Mouse (Mus musculus) embryo, embryonic 9.5 days (tissue): ENCODE measurements at regions not wholly inside any gene's neighbourhood (a gene's known extent, or its start where the extent isn't known, plus 50 kb on each side); places are given as distances from the start of the nearest gene placed in this dataset.

Experiments
- DNase-seq: peaks from one replicate; pipeline ENCODE4 v3.0.0-alpha.2; 2017; ENCODE audit errors: extremely low spot score

DNA sequence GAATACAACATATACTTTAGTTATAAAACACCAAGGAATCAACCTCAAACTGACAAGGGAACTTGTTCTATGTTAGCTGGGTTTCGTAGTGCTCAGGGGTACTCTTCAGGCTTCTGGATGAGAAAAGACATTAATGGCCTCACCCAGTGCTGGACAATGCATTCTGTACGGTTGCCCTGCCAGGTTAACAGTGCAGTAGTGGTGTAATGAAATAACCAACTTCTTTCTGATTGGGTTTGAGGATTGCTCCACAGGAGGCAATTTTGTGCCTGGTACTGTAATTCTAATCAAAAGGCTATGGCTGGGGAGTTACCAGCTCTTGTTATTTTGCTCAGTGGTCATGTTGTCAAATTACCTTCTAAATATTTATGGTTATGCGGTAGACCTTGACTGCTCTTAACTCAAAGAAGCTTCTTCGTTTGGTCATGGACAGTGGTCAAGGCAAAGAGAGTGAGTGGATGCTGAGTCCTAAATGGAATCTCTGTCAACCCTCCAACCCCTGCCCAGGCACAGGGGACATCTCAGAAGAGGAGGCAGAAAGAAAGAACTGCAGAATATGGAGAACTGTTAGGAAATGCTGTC lies 158.8 kb upstream of the B3gat2 start:
- no peak for DNase-seq

GRCm38 (mm10) chr1:23629366-23629765 lies 132.2 kb upstream of the B3gat2 start:
- no peak for DNase-seq

DNA sequence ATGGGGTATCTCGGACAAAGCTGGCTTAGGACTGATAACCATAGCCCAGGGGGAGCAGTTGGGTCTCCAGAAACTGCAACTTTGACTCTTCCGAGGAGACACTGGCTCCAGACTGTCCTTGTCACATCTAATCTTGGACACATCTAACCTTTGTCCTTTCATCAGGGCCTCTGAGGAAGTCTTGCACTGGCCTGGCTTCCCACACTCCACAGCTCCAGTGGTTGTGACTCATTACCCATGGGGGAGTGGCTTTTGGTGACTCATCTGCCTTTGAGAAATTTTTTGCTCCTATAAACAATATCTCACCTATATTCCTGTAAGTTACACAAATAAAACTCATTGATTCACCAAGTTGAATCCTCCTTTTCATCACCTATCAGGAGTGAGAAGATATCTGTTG lies 116.5 kb upstream of the B3gat2 start:
- no peak for DNase-seq

DNA sequence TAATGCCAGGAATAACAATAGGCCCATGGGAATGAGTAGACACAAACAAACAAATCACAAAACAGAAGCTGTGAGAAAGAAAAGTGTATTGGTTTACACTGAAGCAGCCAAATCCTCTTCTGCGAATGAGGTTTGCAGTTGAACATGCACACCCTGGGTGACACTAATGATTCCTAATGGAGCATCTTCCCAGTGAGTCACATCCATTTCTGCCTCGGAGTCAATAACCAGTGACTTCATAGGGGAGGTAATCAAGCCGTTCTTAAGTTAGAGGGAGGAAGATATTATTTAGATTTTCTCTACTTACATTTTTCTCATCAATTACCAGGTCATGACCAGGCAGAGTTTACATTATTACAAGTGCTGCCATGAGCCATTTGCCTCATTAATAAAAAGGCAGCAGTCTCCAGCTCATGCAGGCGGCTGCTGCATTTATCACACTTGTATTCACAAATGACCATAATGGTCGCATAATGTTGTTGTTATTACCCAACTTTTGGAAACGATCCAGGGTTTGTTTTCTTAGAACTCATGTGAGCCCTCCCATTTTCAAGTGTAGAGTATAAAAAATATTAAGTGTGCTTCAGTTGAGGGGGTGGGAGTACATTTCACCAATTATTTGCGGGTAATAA lies 112.6 kb upstream of the B3gat2 start:
- no peak for DNase-seq

GRCm38 (mm10) chr1:23649886-23650285 lies 111.7 kb upstream of the B3gat2 start:
- no peak for DNase-seq

DNA sequence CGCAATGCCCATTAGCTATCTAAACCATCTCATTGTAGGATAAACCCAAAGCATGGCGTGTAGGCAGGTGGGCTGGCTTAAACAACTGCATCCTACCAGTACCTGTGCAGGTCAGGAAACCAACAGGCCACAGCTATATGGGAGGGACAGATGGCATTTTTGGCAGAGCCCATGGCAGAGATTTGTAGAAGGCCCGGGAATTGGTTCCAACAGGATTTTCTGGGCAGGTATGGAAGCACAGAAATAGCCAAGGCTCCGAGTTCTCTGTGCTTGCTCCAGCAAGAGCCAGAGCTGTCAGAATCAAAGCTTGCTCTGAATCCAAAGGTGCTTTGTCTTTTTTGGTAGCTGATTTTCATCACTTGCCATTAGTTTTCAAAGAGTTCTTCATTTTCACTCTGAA lies 107.9 kb upstream of the B3gat2 start:
- no peak for DNase-seq

DNA sequence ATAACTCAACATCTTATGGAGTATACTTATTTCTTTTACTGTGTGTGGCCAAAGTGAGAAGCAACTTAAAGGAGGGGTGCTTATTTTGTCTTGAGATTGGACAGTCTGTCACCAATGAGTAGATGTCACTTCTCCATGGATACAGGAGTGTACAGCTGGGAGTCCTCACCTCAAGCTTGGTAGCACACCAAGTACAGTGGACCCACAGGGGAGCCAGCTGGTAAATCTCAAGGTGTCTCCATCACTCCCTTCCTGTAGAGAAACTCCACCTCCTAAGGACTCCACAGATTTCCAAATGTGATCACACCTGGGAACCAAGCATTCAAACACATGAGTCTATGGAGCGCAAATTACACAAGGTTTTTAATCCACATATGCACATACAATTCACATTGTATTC lies 105.8 kb upstream of the B3gat2 start:
- no peak for DNase-seq

DNA sequence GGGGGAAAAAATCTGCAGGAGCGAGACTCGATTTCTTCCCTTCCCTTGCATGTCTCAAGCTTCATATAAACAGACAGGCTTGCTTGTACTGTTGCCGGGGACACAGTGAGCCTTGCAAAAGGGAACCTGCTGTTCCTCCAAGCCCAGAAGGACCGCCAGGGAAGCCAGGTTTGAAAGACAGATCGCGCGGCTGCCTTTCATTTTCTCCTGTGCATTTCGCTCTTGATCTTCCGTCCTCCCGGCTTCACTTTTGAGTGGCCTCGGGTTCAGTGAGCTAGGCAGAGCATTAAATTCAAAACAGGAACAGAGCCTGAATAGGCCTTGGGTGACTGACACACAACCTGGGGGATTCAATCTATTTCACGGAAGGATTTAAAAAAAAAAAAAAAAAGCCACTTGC lies 105.3 kb upstream of the B3gat2 start:
- DNase-seq, result no peak

DNA sequence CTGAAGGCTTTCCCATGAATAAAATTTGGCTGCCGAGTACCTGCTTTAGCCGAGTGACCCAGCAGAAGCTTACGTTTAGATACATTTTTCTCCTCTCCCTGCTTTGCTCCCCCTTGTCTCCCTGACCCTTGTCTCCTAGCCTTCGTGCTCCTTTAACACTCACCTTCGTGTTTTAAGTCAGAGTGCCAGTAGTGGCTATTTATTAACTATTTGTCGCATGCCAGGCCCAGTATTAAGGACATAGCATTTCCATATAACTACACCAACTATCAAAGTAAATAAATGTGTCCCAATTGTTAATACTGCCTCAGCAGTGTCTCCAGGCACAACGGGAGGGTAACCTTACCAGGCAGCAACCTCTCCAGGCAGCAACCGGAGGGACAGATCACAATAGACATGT lies 104.8 kb upstream of the B3gat2 start:
- no peak for DNase-seq

- no peak for DNase-seq
These were observed 91.0 kb upstream of the B3gat2 start for GRCm38 (mm10) chr1:23670514-23670913.

GRCm38 (mm10) chr1:23674357-23674756 lies 87.2 kb upstream of the B3gat2 start:
- DNase-seq, result no peak

DNA sequence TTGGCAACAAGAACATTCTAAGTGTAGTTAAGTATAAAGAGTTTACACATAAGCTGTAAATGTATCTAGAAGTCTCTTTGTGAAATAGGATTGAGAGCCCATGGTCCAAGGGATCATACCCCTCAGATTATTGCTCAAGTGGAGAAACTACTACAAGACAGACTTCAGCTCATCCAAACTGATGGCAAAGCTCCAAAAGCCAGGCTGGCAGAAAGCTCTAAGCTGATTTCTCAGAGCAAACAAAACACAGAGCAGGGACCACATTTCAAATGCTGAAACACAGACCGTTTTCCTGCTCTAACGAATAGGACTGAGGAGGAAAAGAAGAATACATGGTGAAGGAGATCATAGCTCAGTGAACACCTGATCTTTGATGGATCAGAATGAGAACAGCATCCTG lies 85.3 kb upstream of the B3gat2 start:
- no peak for DNase-seq

GRCm38 (mm10) chr1:23689398-23689797 lies 72.2 kb upstream of the B3gat2 start:
- no peak for DNase-seq

GRCm38 (mm10) chr1:23705489-23705888 lies 56.1 kb upstream of the B3gat2 start:
- peak; percentile 61 for DNase-seq

DNA sequence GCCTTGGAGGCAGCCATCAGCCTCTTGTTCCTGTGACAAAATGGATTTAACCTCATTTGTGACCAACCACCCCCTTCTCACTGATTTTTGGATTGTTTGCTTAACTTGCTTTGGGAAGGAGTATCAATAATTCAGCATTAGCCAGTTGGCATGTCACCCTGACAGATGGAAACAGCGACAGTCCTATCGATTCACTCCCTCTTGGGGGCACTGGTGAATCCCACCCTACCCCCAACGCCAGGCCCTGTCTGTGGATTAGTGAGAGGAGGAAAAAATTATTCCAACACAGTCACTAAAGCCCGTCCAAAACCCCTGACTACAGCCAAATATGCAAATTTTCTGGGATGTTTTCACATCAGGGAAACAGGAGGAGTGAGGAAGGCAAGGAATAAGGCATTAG lies 55.1 kb upstream of the B3gat2 start:
- DNase-seq, result no peak
